Mouse (Mus musculus) activated CD4-positive, CD25-positive, alpha-beta regulatory T cell, adult 9 weeks (primary cell): ENCODE results near the gene Ms4a4d. TPM values are rescaled to one million over a fixed set of nuclear protein-coding genes. Genes with fewer than 3 reads are reported as not detected.

Experiments used
- polyA plus RNA-seq: library from polyadenylated mRNA; unstranded; fragments of 100-300 nt; shearing (Covaris generic); gene quantifications from one replicate; pipeline ENCODE4 v1.2.1, GENCODE M21; 2017

Gene Ms4a4d
- 5.7 TPM for polyA plus RNA-seq

GRCm38 (mm10) chr19:11536593-11536992, at the start of gene Ms4a4d:
Ms4a4d (plus strand) TSS chr19:11536801.

DNA sequence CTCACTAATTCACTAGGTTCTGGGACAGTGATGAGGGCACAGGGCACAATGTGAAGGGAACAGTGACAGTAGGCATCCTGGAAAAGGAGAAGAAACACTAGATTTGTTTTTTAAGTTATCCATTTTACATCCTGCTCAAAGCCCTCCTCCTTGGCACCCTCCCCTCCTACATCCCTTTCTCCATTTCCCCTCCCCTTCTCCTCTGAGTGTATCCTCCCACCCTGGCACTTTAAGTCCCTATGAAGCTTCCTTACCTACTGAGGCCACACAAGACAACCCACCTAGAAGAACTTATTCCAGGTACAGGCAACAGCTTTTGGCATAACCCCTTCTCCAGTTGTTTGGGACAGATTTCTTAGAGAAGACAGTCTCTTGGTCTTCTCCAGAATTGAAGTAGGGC, 20.4 kb upstream of the Ms4a4d start, which contains the start of gene Ms4a6b:
Gene Ms4a6b (plus strand): TSS at position 267 of the 400 bp plus-strand sequence.

GRCm38 (mm10) chr19:11604603-11605002, 68.0 kb downstream of the Ms4a4d start, which contains the start of gene Ms4a6d:
Ms4a6d (minus strand) TSS chr19:11604849.

Other genes with a start within 250 kb of the Ms4a4d start
- not detected for gene Ms4a14, start 222.3 kb upstream of the Ms4a4d start, polyA plus RNA-seq
- gene Ms4a7, start 200.7 kb upstream of the Ms4a4d start, polyA plus RNA-seq = 0.83 TPM
- gene Ms4a4a, start 161.3 kb upstream of the Ms4a4d start, polyA plus RNA-seq = 1.5 TPM
- gene Ms4a4c, start 132.0 kb upstream of the Ms4a4d start, polyA plus RNA-seq = 118 TPM
- 3,895 TPM for gene Ms4a4b, start 93.2 kb upstream of the Ms4a4d start, polyA plus RNA-seq
- gene Ms4a6c, start 67.4 kb upstream of the Ms4a4d start, polyA plus RNA-seq = 19.0 TPM
- gene Gm8369, start 50.9 kb upstream of the Ms4a4d start, polyA plus RNA-seq = 287 TPM
- 1,152 TPM for gene Ms4a6b, start 20.3 kb upstream of the Ms4a4d start, polyA plus RNA-seq
- 15.4 TPM for gene Ms4a6d, start 68.0 kb downstream of the Ms4a4d start, polyA plus RNA-seq
- gene Ms4a2, start 86.9 kb downstream of the Ms4a4d start, polyA plus RNA-seq = 0.18 TPM
- not detected for gene Ms4a3, start 104.0 kb downstream of the Ms4a4d start, polyA plus RNA-seq
- not detected for gene Oosp2, start 123.8 kb downstream of the Ms4a4d start, polyA plus RNA-seq
- gene Oosp1, start 154.3 kb downstream of the Ms4a4d start, polyA plus RNA-seq = not detected
- gene Oosp3, start 160.3 kb downstream of the Ms4a4d start, polyA plus RNA-seq = not detected
- not detected for gene Gif, start 210.8 kb downstream of the Ms4a4d start, polyA plus RNA-seq
- gene Mrpl16, start 233.6 kb downstream of the Ms4a4d start, polyA plus RNA-seq = 51.6 TPM